Mouse (Mus musculus) forelimb bud, embryonic 11.5 days (tissue): ENCODE data around the gene Tmem267.
"Not testable (repeated sequence)": the region's sequence is repeated elsewhere in the genome, so short reads cannot be mapped to it uniquely, and the experiment has no call there.

Experiments
- DNase-seq: peaks from one replicate; pipeline ENCODE4 v3.0.0-alpha.2; 2012; ENCODE audit warnings: low read depth, low spot score

The Tmem267 gene

GRCm38 (mm10) chr13:119487880-119488580 lies at the start of gene Tmem267, which contains the start of gene 3110070M22Rik:
Gene Tmem267 (plus strand): TSS chr13:119488039.
Gene 3110070M22Rik (minus strand): TSS chr13:119488383.
- DNase-seq: peak; percentile 83

- no peak for DNase-seq
Observed at GRCm38 (mm10) chr13:119442244-119442643, 45.6 kb upstream of the Tmem267 start.

GRCm38 (mm10) chr13:119453563-119453962 lies 34.3 kb upstream of the Tmem267 start:
- no peak for DNase-seq

- DNase-seq: no peak
Observed at GRCm38 (mm10) chr13:119455082-119455481, 32.8 kb upstream of the Tmem267 start.

- no peak for DNase-seq
Observed at GRCm38 (mm10) chr13:119456342-119456741, 31.5 kb upstream of the Tmem267 start.

- DNase-seq: no peak
Observed at GRCm38 (mm10) chr13:119461900-119462595, 25.8 kb upstream of the Tmem267 start.

- peak; percentile 92 for DNase-seq
Observed at GRCm38 (mm10) chr13:119462596-119463560, 25.0 kb upstream of the Tmem267 start, which contains the start of gene 4833420G17Rik. Gene 4833420G17Rik (plus strand): TSS chr13:119462768.

- DNase-seq: no peak
Observed at GRCm38 (mm10) chr13:119476631-119477030, 11.2 kb upstream of the Tmem267 start.

GRCm38 (mm10) chr13:119477789-119478188 lies 10.1 kb upstream of the Tmem267 start:
- no peak for DNase-seq

GRCm38 (mm10) chr13:119487354-119487753 lies 485 bp upstream of the Tmem267 start:
- DNase-seq: no peak

GRCm38 (mm10) chr13:119492083-119492482 lies 4.2 kb downstream of the Tmem267 start:
- not testable (repeated sequence) for DNase-seq

- not testable (repeated sequence) for DNase-seq
Observed at GRCm38 (mm10) chr13:119494938-119495337, 7.1 kb downstream of the Tmem267 start.

GRCm38 (mm10) chr13:119596321-119597211 lies 108.7 kb downstream of the Tmem267 start:
- DNase-seq: peak; percentile 82

GRCm38 (mm10) chr13:119598466-119598865 lies 110.6 kb downstream of the Tmem267 start:
- DNase-seq: peak; percentile 69

GRCm38 (mm10) chr13:119599066-119599465 lies 111.2 kb downstream of the Tmem267 start:
- DNase-seq: not testable (repeated sequence)

GRCm38 (mm10) chr13:119599498-119599897 lies 111.7 kb downstream of the Tmem267 start:
- DNase-seq: peak; percentile 45

GRCm38 (mm10) chr13:119600166-119600565 lies 112.3 kb downstream of the Tmem267 start:
- peak; percentile 89 for DNase-seq

GRCm38 (mm10) chr13:119602688-119603331 lies 115.0 kb downstream of the Tmem267 start:
- DNase-seq: peak; percentile 55

- DNase-seq: not testable (repeated sequence)
Observed at GRCm38 (mm10) chr13:119603890-119604289, 116.1 kb downstream of the Tmem267 start.

- not testable (repeated sequence) for DNase-seq
Observed at GRCm38 (mm10) chr13:119604322-119604721, 116.5 kb downstream of the Tmem267 start.
